Mouse (Mus musculus) brain, adult 2 months (tissue): ENCODE measurements at regions not wholly inside any gene's neighbourhood (a gene's known extent, or its start where the extent isn't known, plus 50 kb on each side); places are given as distances from the start of the nearest gene placed in this dataset.

ENCODE experiments used
- DNase-seq: peaks from one replicate; pipeline ENCODE4 v3.0.0; 2011; ENCODE audit warnings: low read depth, low spot score

- no peak for DNase-seq
Observed at GRCm38 (mm10) chr3:65891594-65891993, 66.5 kb downstream of the Ccnl1 start.

GRCm38 (mm10) chr3:65891139-65891538 lies 66.9 kb downstream of the Ccnl1 start:
- DNase-seq: no peak

GRCm38 (mm10) chr3:65888921-65889320 lies 69.1 kb downstream of the Ccnl1 start:
- no peak for DNase-seq

- peak; percentile 94 for DNase-seq
Observed at GRCm38 (mm10) chr3:65884571-65885011, 73.5 kb downstream of the Ccnl1 start.

- no peak for DNase-seq
Observed at GRCm38 (mm10) chr3:65882123-65882522, 75.9 kb downstream of the Ccnl1 start.
